Mouse (Mus musculus) limb, embryonic 15.5 days (tissue): ENCODE measurements at regions not wholly inside any gene's neighbourhood (a gene's known extent, or its start where the extent isn't known, plus 50 kb on each side); places are given as distances from the start of the nearest gene placed in this dataset.

ENCODE experiments used
- ATAC-seq: fragments of 200-750 bp; cut with Nextera tagmentation; 2 replicates; pipeline ENCODE4 v1.8.0; 2017; ENCODE audit warnings: low read depth, moderate TSS enrichment; ENCODE audit not compliant: insufficient number of reproducible peaks, low FRiP score, low TSS enrichment
- H3K27ac ChIP-seq: fragments of 300-500 bp; sonication (generic); 2 replicates; pipeline ENCODE4 v1.5.1; 2015; ENCODE audit warnings: moderate library complexity, mild to moderate bottlenecking, inconsistent platforms
- H3K27me3 ChIP-seq: fragments of 300-500 bp; sonication (generic); 2 replicates; pipeline ENCODE4 v1.6.1; 2015; ENCODE audit warnings: inconsistent platforms
- H3K36me3 ChIP-seq: fragments of 300-500 bp; sonication (generic); 2 replicates; pipeline ENCODE4 v1.6.1; 2015; ENCODE audit warnings: inconsistent platforms
- H3K4me1 ChIP-seq: fragments of 300-500 bp; sonication (generic); 2 replicates; pipeline ENCODE4 v1.6.1; 2015; ENCODE audit warnings: inconsistent platforms
- H3K4me2 ChIP-seq: fragments of 300-500 bp; sonication (generic); 2 replicates; pipeline ENCODE4 v1.6.1; 2015; ENCODE audit warnings: mild to moderate bottlenecking, inconsistent platforms
- H3K4me3 ChIP-seq: fragments of 300-500 bp; sonication (generic); 2 replicates; pipeline ENCODE4 v1.5.1; 2015; ENCODE audit warnings: mild to moderate bottlenecking, inconsistent platforms
- H3K9ac ChIP-seq: fragments of 300-500 bp; sonication (generic); 2 replicates; pipeline ENCODE4 v1.6.1; 2015; ENCODE audit warnings: inconsistent platforms
- H3K9me3 ChIP-seq: fragments of 300-500 bp; sonication (generic); 2 replicates; pipeline ENCODE4 v1.6.1; 2016; ENCODE audit warnings: inconsistent platforms
- WGBS: fragments of 180-500 bp; shearing (Covaris S2); methylation state at CpG from one replicate; pipeline ENCODE4 v1.1.7; 2015; 5-methylcytosine and 5-hydroxymethylcytosine counted together

GRCm38 (mm10) chr14:58505841-58506240 lies 435.5 kb downstream of the Fgf9 start:
- Histone ChIP-seq H3K27ac (no peak overlapping the region), H3K9ac (no peak overlapping the region)
- ATAC-seq: no peak

GRCm38 (mm10) chr14:58502890-58503289 lies 432.5 kb downstream of the Fgf9 start:
- Histone ChIP-seq H3K4me1 (peaks cover 20% of the 10 kb centered on the region), H3K4me3 (no peak overlapping the region), H3K4me2 (no peak overlapping the region), H3K9ac (no peak overlapping the region), H3K27ac (no peak overlapping the region), H3K36me3 (no peaks in the 10 kb centered on the region), H3K27me3 (no peaks in the 10 kb centered on the region), H3K9me3 (no peaks in the 10 kb centered on the region)
- WGBS: 82% methylated on average over 8 of the region's 8 CpGs
- no peak for ATAC-seq

More at GRCm38 (mm10) chr14:58505841-58506240, 435.5 kb downstream of the Fgf9 start:
- Histone ChIP-seq H3K9me3 (no peaks in the 10 kb centered on the region), H3K4me1 (peaks cover 9% of the 10 kb centered on the region; the same call in 1 of the 2 replicates), H3K4me3 (no peak overlapping the region), H3K27me3 (no peaks in the 10 kb centered on the region), H3K4me2 (no peak overlapping the region), H3K36me3 (no peaks in the 10 kb centered on the region)

GRCm38 (mm10) chr14:58500014-58500413 lies 429.7 kb downstream of the Fgf9 start:
- Histone ChIP-seq H3K4me2 (no peak overlapping the region), H3K36me3 (no peaks in the 10 kb centered on the region), H3K27me3 (no peaks in the 10 kb centered on the region), H3K27ac (peak overlapping the region; percentile 14; the same call in 1 of the 2 replicates), H3K9ac (no peak overlapping the region), H3K9me3 (no peaks in the 10 kb centered on the region), H3K4me3 (no peak overlapping the region), H3K4me1 (peaks cover 16% of the 10 kb centered on the region)
- no peak for ATAC-seq
- 12% methylated on average over 2 of the region's 2 CpGs for WGBS

GRCm38 (mm10) chr14:58499501-58499900 lies 429.2 kb downstream of the Fgf9 start:
- Histone ChIP-seq H3K36me3 (no peaks in the 10 kb centered on the region), H3K27ac (peak overlapping the region; percentile 14; the same call in 1 of the 2 replicates), H3K4me1 (peaks cover 16% of the 10 kb centered on the region), H3K4me2 (no peak overlapping the region), H3K9me3 (no peaks in the 10 kb centered on the region), H3K9ac (no peak overlapping the region), H3K27me3 (no peaks in the 10 kb centered on the region), H3K4me3 (no peak overlapping the region)
- WGBS: 13% methylated on average over 6 of the region's 6 CpGs
- no peak for ATAC-seq

GRCm38 (mm10) chr14:58499071-58499470 lies 428.7 kb downstream of the Fgf9 start:
- H3K9ac ChIP-seq: no peak overlapping the region
- WGBS: 53% methylated on average over 7 of the region's 7 CpGs
- H3K27me3 ChIP-seq: no peaks in the 10 kb centered on the region
- H3K4me2 ChIP-seq: no peak overlapping the region
- no peak overlapping the region for H3K27ac ChIP-seq
- H3K4me1 ChIP-seq: peaks cover 13% of the 10 kb centered on the region
- no peak for ATAC-seq
- no peaks in the 10 kb centered on the region for H3K9me3 ChIP-seq
- no peak overlapping the region for H3K4me3 ChIP-seq
- H3K36me3 ChIP-seq: no peaks in the 10 kb centered on the region

- no peaks in the 10 kb centered on the region for H3K36me3 ChIP-seq
- H3K9me3 ChIP-seq: no peaks in the 10 kb centered on the region
- H3K4me3 ChIP-seq: no peak overlapping the region
- WGBS: 88% methylated on average over 3 of the region's 3 CpGs
- no peak overlapping the region for H3K27ac ChIP-seq
- H3K4me2 ChIP-seq: no peak overlapping the region
- H3K4me1 ChIP-seq: peaks cover 12% of the 10 kb centered on the region
- H3K9ac ChIP-seq: no peak overlapping the region
- ATAC-seq: no peak
- no peaks in the 10 kb centered on the region for H3K27me3 ChIP-seq
These were observed 426.6 kb downstream of the Fgf9 start for GRCm38 (mm10) chr14:58496902-58497301.

GRCm38 (mm10) chr14:58494400-58494987 lies 424.1 kb downstream of the Fgf9 start:
- Histone ChIP-seq H3K36me3 (no peaks in the 10 kb centered on the region), H3K4me2 (no peak overlapping the region), H3K4me1 (peaks cover 3% of the 10 kb centered on the region), H3K9me3 (no peaks in the 10 kb centered on the region), H3K4me3 (no peak overlapping the region), H3K27ac (no peak overlapping the region), H3K27me3 (no peaks in the 10 kb centered on the region), H3K9ac (no peak overlapping the region)
- WGBS: 65% methylated on average over 5 of the region's 5 CpGs
- ATAC-seq: no peak

- Histone ChIP-seq H3K4me1 (no peaks in the 10 kb centered on the region), H3K27ac (no peak overlapping the region), H3K9me3 (no peaks in the 10 kb centered on the region), H3K27me3 (no peaks in the 10 kb centered on the region), H3K36me3 (no peaks in the 10 kb centered on the region), H3K9ac (no peak overlapping the region), H3K4me3 (no peak overlapping the region), H3K4me2 (no peak overlapping the region)
- WGBS: 80% methylated on average over 2 of the region's 2 CpGs
- ATAC-seq: no peak
These were observed 421.8 kb downstream of the Fgf9 start for GRCm38 (mm10) chr14:58492118-58492517.

- Histone ChIP-seq H3K27ac (no peak overlapping the region), H3K4me3 (no peak overlapping the region), H3K9ac (no peak overlapping the region), H3K4me2 (no peak overlapping the region), H3K36me3 (no peaks in the 10 kb centered on the region), H3K4me1 (no peaks in the 10 kb centered on the region), H3K9me3 (no peaks in the 10 kb centered on the region), H3K27me3 (no peaks in the 10 kb centered on the region)
- 65% methylated on average over 6 of the region's 6 CpGs for WGBS
- no peak for ATAC-seq
These were observed 418.5 kb downstream of the Fgf9 start for GRCm38 (mm10) chr14:58488803-58489202.

GRCm38 (mm10) chr14:58487836-58488235 lies 417.5 kb downstream of the Fgf9 start:
- Histone ChIP-seq H3K27ac (no peak overlapping the region), H3K9me3 (no peaks in the 10 kb centered on the region), H3K4me3 (no peak overlapping the region), H3K9ac (no peak overlapping the region), H3K4me1 (no peaks in the 10 kb centered on the region), H3K4me2 (no peak overlapping the region), H3K36me3 (no peaks in the 10 kb centered on the region), H3K27me3 (no peaks in the 10 kb centered on the region)
- WGBS: 88% methylated on average over 6 of the region's 6 CpGs
- no peak for ATAC-seq

- ATAC-seq: no peak
- Histone ChIP-seq H3K4me2 (no peak overlapping the region), H3K4me1 (no peaks in the 10 kb centered on the region), H3K36me3 (no peaks in the 10 kb centered on the region), H3K4me3 (no peak overlapping the region), H3K27ac (no peak overlapping the region), H3K27me3 (no peaks in the 10 kb centered on the region), H3K9ac (no peak overlapping the region), H3K9me3 (no peaks in the 10 kb centered on the region)
- WGBS: 74% methylated on average over 2 of the region's 2 CpGs
These were observed 410.1 kb downstream of the Fgf9 start for GRCm38 (mm10) chr14:58480454-58480853.

GRCm38 (mm10) chr14:58470678-58471077 lies 400.3 kb downstream of the Fgf9 start:
- no peaks in the 10 kb centered on the region for H3K9me3 ChIP-seq
- H3K27ac ChIP-seq: no peak overlapping the region
- no peak overlapping the region for H3K4me2 ChIP-seq
- 0 out of 2 replicates have a peak, but pooled peaks cover 6% of the 10 kb centered on the region for H3K4me1 ChIP-seq
- H3K9ac ChIP-seq: no peak overlapping the region
- no peaks in the 10 kb centered on the region for H3K36me3 ChIP-seq
- no peak overlapping the region for H3K4me3 ChIP-seq
- no peak for ATAC-seq
- H3K27me3 ChIP-seq: 0 out of 2 replicates have a peak, but pooled peaks cover 4% of the 10 kb centered on the region
- WGBS: 50% methylated on average over 3 of the region's 3 CpGs

GRCm38 (mm10) chr14:58468451-58468850 lies 398.1 kb downstream of the Fgf9 start:
- no peak overlapping the region for H3K27ac ChIP-seq
- no peak overlapping the region for H3K9ac ChIP-seq
- no peak overlapping the region for H3K4me2 ChIP-seq
- H3K4me3 ChIP-seq: no peak overlapping the region
- H3K36me3 ChIP-seq: no peaks in the 10 kb centered on the region
- ATAC-seq: no peak
- 0 out of 2 replicates have a peak, but pooled peaks cover 4% of the 10 kb centered on the region for H3K27me3 ChIP-seq
- H3K4me1 ChIP-seq: 0 out of 2 replicates have a peak, but pooled peaks cover 6% of the 10 kb centered on the region
- 32% methylated on average over 7 of the region's 7 CpGs for WGBS
- no peaks in the 10 kb centered on the region for H3K9me3 ChIP-seq
